Comparison of ENCODE assay signal across 10 mouse cellular contexts in genomic region chr17:26933885-26934827, GRCm38 (mm10). TPM values are rescaled to one million over a fixed set of nuclear protein-coding genes. Genes with fewer than 3 reads are reported as not detected.
DNase-seq lines count a peak whose midpoint lies in the region; ATAC-seq and TF ChIP-seq lines count a peak whose summit lies in the region.
"Had no signal": no experiment of that assay in that cellular context is flagged by ENCODE, and none has a peak within 500 bp of the region (broad histone marks: within the 10 kb centered on the region; RNA-seq: fewer than 3 reads in every experiment).

No protein-coding gene starts in this region.

- peaks cover 12% of the 10 kb centered on the region for H3K4me1 ChIP-seq in kidney, adult 2 months (ENCODE audit: control insufficient read depth, insufficient read depth, low read length)
- H3K4me1 ChIP-seq in embryonic facial prominence, embryonic 10.5 days: peaks cover 45% of the 10 kb centered on the region
- H3K4me1 ChIP-seq in hindbrain, embryonic 12.5 days: peaks cover 35% of the 10 kb centered on the region
- peaks cover 24% of the 10 kb centered on the region for H3K4me1 ChIP-seq in midbrain, embryonic 11.5 days (ENCODE audit: control insufficient read depth, insufficient read depth, low read length)

- no peak for ATAC-seq in hindbrain, embryonic 12.5 days (ENCODE audit: low FRiP score)
- no peak for ATAC-seq in midbrain, embryonic 11.5 days (ENCODE audit: low FRiP score)

- H3K36me3 ChIP-seq in kidney, adult 2 months (ENCODE audit: control insufficient read depth, insufficient read depth, low read length): no peaks in the 10 kb centered on the region
- H3K36me3 ChIP-seq in embryonic facial prominence, embryonic 10.5 days (replicated peaks): peaks cover 66% of the 10 kb centered on the region
- peaks cover 31% of the 10 kb centered on the region for H3K36me3 ChIP-seq in hindbrain, embryonic 12.5 days
- H3K36me3 ChIP-seq in midbrain, embryonic 11.5 days (ENCODE audit: control insufficient read depth, insufficient read depth, low read length): peaks cover 4% of the 10 kb centered on the region

- no peaks in the 10 kb centered on the region for H3K9me3 ChIP-seq in embryonic facial prominence, embryonic 10.5 days
- no peaks in the 10 kb centered on the region for H3K9me3 ChIP-seq in hindbrain, embryonic 12.5 days (replicated peaks)
- no peaks in the 10 kb centered on the region for H3K9me3 ChIP-seq in midbrain, embryonic 11.5 days (ENCODE audit: control insufficient read depth, low read length)

- no peak for TF ChIP-seq POLR2A in kidney, adult 2 months (IDR thresholded peaks at IDR 0.05; ENCODE audit: low read depth, low read length)

- H3K27ac ChIP-seq in kidney, adult 2 months (ENCODE audit: insufficient read depth, low read depth, low read length): no peak overlapping the region
- peak overlapping the region; percentile 89; the same call in 1 of the 2 replicates for H3K27ac ChIP-seq in embryonic facial prominence, embryonic 10.5 days (replicated peaks)
- no peak overlapping the region for H3K27ac ChIP-seq in hindbrain, embryonic 12.5 days
- no peak overlapping the region for H3K27ac ChIP-seq in midbrain, embryonic 11.5 days (ENCODE audit: low read depth, low read length)

- intact Hi-C loops in gastrocnemius, postnatal 36 days (cut with DNase I): loop anchor here (10.0 kb wide), 1 partner anchor 271 kb away; the partner anchor contains the start of gene Lemd2

- 77% methylated on average over 16 of the region's 16 CpGs for WGBS in kidney, adult 2 months
- 82% methylated on average over 16 of the region's 16 CpGs for WGBS in embryonic facial prominence, embryonic 10.5 days
- 82% methylated on average over 16 of the region's 16 CpGs for WGBS in hindbrain, embryonic 12.5 days
- 84% methylated on average over 16 of the region's 16 CpGs for WGBS in midbrain, embryonic 11.5 days

- TF ChIP-seq CTCF in kidney, adult 2 months (conservative IDR thresholded peaks at IDR 0.05; ENCODE audit: insufficient read depth, insufficient read length, low read depth, low read length): no peak

- H3K4me3 ChIP-seq in kidney, adult 2 months (ENCODE audit: insufficient read depth, low read depth, low read length): peak overlapping the region; percentile 79
- peak overlapping the region; percentile 81 for H3K4me3 ChIP-seq in embryonic facial prominence, embryonic 10.5 days
- H3K4me3 ChIP-seq in hindbrain, embryonic 12.5 days: peak overlapping the region; percentile 72
- no peak overlapping the region for H3K4me3 ChIP-seq in midbrain, embryonic 11.5 days (ENCODE audit: low read depth, low read length)

- no peaks in the 10 kb centered on the region for H3K27me3 ChIP-seq in kidney, adult 2 months (replicated peaks; ENCODE audit: control insufficient read depth, insufficient read depth, low read length)
- no peaks in the 10 kb centered on the region for H3K27me3 ChIP-seq in embryonic facial prominence, embryonic 10.5 days (replicated peaks; ENCODE audit: low read depth, poor library complexity, severe bottlenecking)
- no peaks in the 10 kb centered on the region for H3K27me3 ChIP-seq in hindbrain, embryonic 12.5 days
- no peaks in the 10 kb centered on the region for H3K27me3 ChIP-seq in midbrain, embryonic 11.5 days (ENCODE audit: control insufficient read depth, insufficient read depth, low read length)

- DNase-seq in kidney, adult 2 months: no peak
- no peak for DNase-seq in kidney, postnatal 36 days
- DNase-seq in embryonic facial prominence, embryonic 10.5 days (ENCODE audit: low spot score): no peak
- DNase-seq in midbrain, embryonic 11.5 days (ENCODE audit: low spot score, missing footprints): peak; percentile 82
- DNase-seq in left cerebral cortex, adult 8-10 months (ENCODE audit: low spot score in 2 of 2): no peak
- DNase-seq in gastrocnemius, postnatal 36 days: no peak
- no peak for DNase-seq in thymus, postnatal 10 days (ENCODE audit: low spot score in 2 of 2)
- DNase-seq: cerebellum, adult 2 months; layer of hippocampus, adult 9-11 months had no signal

- H3K4me2 ChIP-seq in hindbrain, embryonic 12.5 days (replicated peaks): peak overlapping the region; percentile 88
- H3K4me2 ChIP-seq in midbrain, embryonic 11.5 days: peak overlapping the region; percentile 61

- peak overlapping the region; percentile 88 for H3K9ac ChIP-seq in hindbrain, embryonic 12.5 days
- no peak overlapping the region for H3K9ac ChIP-seq in midbrain, embryonic 11.5 days (ENCODE audit: low read length)

RNA-seq across cellular contexts. Expression of gene Phf1, which starts 1.3 kb away (rescaled TPM):
- 41.2 and 52.0 TPM in 2 replicates for polyA plus RNA-seq in kidney, adult 2 months (2012; rRNA removed)
- polyA plus RNA-seq in embryonic facial prominence, embryonic 10.5 days (2016; fragmentation: Nextera tagmentation; extraction: Ambion mirVana): 3.8 and 4.7 TPM in 2 replicates
- polyA plus RNA-seq in hindbrain, embryonic 12.5 days (2016; fragmentation: Nextera tagmentation; extraction: Ambion mirVana): 14.6 and 15.7 TPM in 2 replicates
- 3.6 and 3.7 TPM in 2 replicates for polyA plus RNA-seq in midbrain, embryonic 11.5 days (2014; fragmentation: Nextera tagmentation; extraction: Ambion mirVana)
- 10 to 100 TPM; 37.2 to 42.2 (median 38.0) TPM for total RNA-seq in left cerebral cortex, adult 8-10 months (2022)
- 1 to 10 TPM; 5.8 to 6.3 TPM for total RNA-seq in gastrocnemius, postnatal 36 days (2021)

RNA-seq across cellular contexts. Expression of gene Cuta, which starts 5.2 kb away (rescaled TPM):
- polyA plus RNA-seq in kidney, adult 2 months (2012; rRNA removed): 145 and 183 TPM in 2 replicates
- 176 and 182 TPM in 2 replicates for polyA plus RNA-seq in embryonic facial prominence, embryonic 10.5 days (2016; fragmentation: Nextera tagmentation; extraction: Ambion mirVana)
- 131 and 149 TPM in 2 replicates for polyA plus RNA-seq in hindbrain, embryonic 12.5 days (2016; fragmentation: Nextera tagmentation; extraction: Ambion mirVana)
- 146 and 157 TPM in 2 replicates for polyA plus RNA-seq in midbrain, embryonic 11.5 days (2014; fragmentation: Nextera tagmentation; extraction: Ambion mirVana)
- 100 to 1,000 TPM in 2 of 4 experiments, 10 to 100 TPM in 2; 86.5 to 102 (median 97.7) TPM for total RNA-seq in left cerebral cortex, adult 8-10 months (2022)
- total RNA-seq in gastrocnemius, postnatal 36 days (2021): 10 to 100 TPM; 82.8 to 91.1 TPM

RNA-seq across cellular contexts. Expression of gene Syngap1, which starts 6.9 kb away (rescaled TPM):
- polyA plus RNA-seq in kidney, adult 2 months (2012; rRNA removed): 14.8 and 16.8 TPM in 2 replicates
- 1.4 and 1.6 TPM in 2 replicates for polyA plus RNA-seq in embryonic facial prominence, embryonic 10.5 days (2016; fragmentation: Nextera tagmentation; extraction: Ambion mirVana)
- polyA plus RNA-seq in hindbrain, embryonic 12.5 days (2016; fragmentation: Nextera tagmentation; extraction: Ambion mirVana): 4.2 and 4.4 TPM in 2 replicates
- polyA plus RNA-seq in midbrain, embryonic 11.5 days (2014; fragmentation: Nextera tagmentation; extraction: Ambion mirVana): 1.8 and 2.3 TPM in 2 replicates
- total RNA-seq in left cerebral cortex, adult 8-10 months (2022): 100 to 1,000 TPM; 329 to 367 (median 348) TPM
- total RNA-seq in gastrocnemius, postnatal 36 days (2021): 1 to 10 TPM; 3.4 to 3.5 TPM

RNA-seq across cellular contexts. Expression of gene Kifc5b, which starts 17.3 kb away (rescaled TPM):
- polyA plus RNA-seq in kidney, adult 2 months (2012; rRNA removed): 1.3 and 1.5 TPM in 2 replicates
- 11.6 and 12.1 TPM in 2 replicates for polyA plus RNA-seq in embryonic facial prominence, embryonic 10.5 days (2016; fragmentation: Nextera tagmentation; extraction: Ambion mirVana)
- polyA plus RNA-seq in hindbrain, embryonic 12.5 days (2016; fragmentation: Nextera tagmentation; extraction: Ambion mirVana): 5.4 and 5.5 TPM in 2 replicates
- polyA plus RNA-seq in midbrain, embryonic 11.5 days (2014; fragmentation: Nextera tagmentation; extraction: Ambion mirVana): 3.8 and 6.4 TPM in 2 replicates
- total RNA-seq in left cerebral cortex, adult 8-10 months (2022): 1 to 10 TPM; 2.8 to 4.9 (median 3.5) TPM
- under 1 TPM; 0.49 to 0.64 TPM for total RNA-seq in gastrocnemius, postnatal 36 days (2021)

RNA-seq across cellular contexts. Expression of gene Zbtb9, which starts 38.8 kb away (rescaled TPM):
- 6.5 and 10.0 TPM in 2 replicates for polyA plus RNA-seq in kidney, adult 2 months (2012; rRNA removed)
- 20.1 and 20.6 TPM in 2 replicates for polyA plus RNA-seq in embryonic facial prominence, embryonic 10.5 days (2016; fragmentation: Nextera tagmentation; extraction: Ambion mirVana)
- polyA plus RNA-seq in hindbrain, embryonic 12.5 days (2016; fragmentation: Nextera tagmentation; extraction: Ambion mirVana): 19.4 and 19.7 TPM in 2 replicates
- polyA plus RNA-seq in midbrain, embryonic 11.5 days (2014; fragmentation: Nextera tagmentation; extraction: Ambion mirVana): 13.4 and 13.6 TPM in 2 replicates
- total RNA-seq in left cerebral cortex, adult 8-10 months (2022): 10 to 100 TPM; 13.1 to 15.9 (median 14.7) TPM
- total RNA-seq in gastrocnemius, postnatal 36 days (2021): under 1 TPM in 1 of 2 experiments, not detected in 1; 0.94 TPM
